Mouse (Mus musculus) cortical plate, adult 2 months (tissue): ENCODE measurements at regions not wholly inside any gene's neighbourhood (a gene's known extent, or its start where the extent isn't known, plus 50 kb on each side); places are given as distances from the start of the nearest gene placed in this dataset.

Experiments
- CTCF ChIP-seq: fragments of 200-500 bp; IDR thresholded peaks from 2 replicates; pipeline ENCODE4 v1.5.1; 2011; ENCODE audit warnings: mild to moderate bottlenecking, control low read depth, low read length; ENCODE audit not compliant: insufficient read depth; ENCODE audit errors: extremely low read depth
- POLR2A ChIP-seq: fragments of 200-500 bp; IDR thresholded peaks from 2 replicates; pipeline ENCODE4 v1.6.1; 2011; ENCODE audit warnings: mild to moderate bottlenecking, low read length, control low read depth; ENCODE audit not compliant: insufficient read depth; ENCODE audit errors: extremely low read depth

GRCm38 (mm10) chr9:51541940-51542339, 213.2 kb upstream of the 1810046K07Rik start:
- TF ChIP-seq CTCF (no peak), POLR2A (no peak)
